Mouse (Mus musculus): Measurements from ENCODE around the gene Tmem63a. TPM values are rescaled to one million over a fixed set of nuclear protein-coding genes. Genes with fewer than 3 reads are reported as not detected.
A peak's percentile ranks its signal among the peaks of the same experiment; 100 is the strongest.

Gene Tmem63a
- polyA plus RNA-seq, 1 experiment from 2014 or later, result 0.71 TPM

GRCm38 (mm10) chr1:180945001-180945980, 3.1 kb downstream of the Tmem63a start:
- H3K27ac ChIP-seq (ENCODE audit: low read depth, low read length), result no peak overlapping the region
- H3K4me1 ChIP-seq (ENCODE audit: control insufficient read depth, insufficient read depth, low read length), result peaks cover 5% of the 10 kb centered on the region; the same call in 1 of the 2 replicates
- 28% methylated on average over 20 of the region's 20 CpGs for WGBS
- no peak overlapping the region for H3K4me3 ChIP-seq (ENCODE audit: low read depth, low read length)
- H3K9me3 ChIP-seq (ENCODE audit: control insufficient read depth, low read length), result no peaks in the 10 kb centered on the region
- peak; percentile 64; the same call in 1 of the 2 replicates for ATAC-seq (ENCODE audit: low read depth)
- peaks cover 32% of the 10 kb centered on the region for H3K27me3 ChIP-seq (ENCODE audit: control insufficient read depth, insufficient read depth, low read length)
- no peak overlapping the region for H3K9ac ChIP-seq (replicated peaks; ENCODE audit: low read depth, low read length)
- H3K4me2 ChIP-seq (ENCODE audit: low read depth, low read length), result no peak overlapping the region
- H3K36me3 ChIP-seq (ENCODE audit: control insufficient read depth, insufficient read depth, low read length), result no peaks in the 10 kb centered on the region

- no peak overlapping the region for H3K4me3 ChIP-seq (ENCODE audit: low read depth, low read length)
- peaks cover 5% of the 10 kb centered on the region; the same call in 1 of the 2 replicates for H3K4me1 ChIP-seq (ENCODE audit: control insufficient read depth, insufficient read depth, low read length)
- no peak for ATAC-seq (ENCODE audit: low read depth)
- H3K36me3 ChIP-seq (ENCODE audit: control insufficient read depth, insufficient read depth, low read length), result no peaks in the 10 kb centered on the region
- H3K9ac ChIP-seq (replicated peaks; ENCODE audit: low read depth, low read length), result no peak overlapping the region
- H3K27me3 ChIP-seq (ENCODE audit: control insufficient read depth, insufficient read depth, low read length), result peaks cover 24% of the 10 kb centered on the region
- no peaks in the 10 kb centered on the region for H3K9me3 ChIP-seq (ENCODE audit: control insufficient read depth, low read length)
- 83% methylated on average over 6 of the region's 6 CpGs for WGBS
- H3K27ac ChIP-seq (ENCODE audit: low read depth, low read length), result no peak overlapping the region
- no peak overlapping the region for H3K4me2 ChIP-seq (ENCODE audit: low read depth, low read length)
Observed at GRCm38 (mm10) chr1:180946448-180946847, 4.3 kb downstream of the Tmem63a start.

- 78% methylated on average over 6 of the region's 6 CpGs for WGBS
- H3K4me2 ChIP-seq (ENCODE audit: low read depth, low read length), result no peak overlapping the region
- no peaks in the 10 kb centered on the region for H3K4me1 ChIP-seq (ENCODE audit: control insufficient read depth, insufficient read depth, low read length)
- no peak overlapping the region for H3K9ac ChIP-seq (replicated peaks; ENCODE audit: low read depth, low read length)
- no peak overlapping the region for H3K4me3 ChIP-seq (ENCODE audit: low read depth, low read length)
- no peaks in the 10 kb centered on the region for H3K36me3 ChIP-seq (ENCODE audit: control insufficient read depth, insufficient read depth, low read length)
- H3K27ac ChIP-seq (ENCODE audit: low read depth, low read length), result no peak overlapping the region
- no peak for ATAC-seq (ENCODE audit: low read depth)
- H3K9me3 ChIP-seq (ENCODE audit: control insufficient read depth, low read length), result no peaks in the 10 kb centered on the region
- no peaks in the 10 kb centered on the region for H3K27me3 ChIP-seq (ENCODE audit: control insufficient read depth, insufficient read depth, low read length)
Observed at GRCm38 (mm10) chr1:180952085-180952746, 10.1 kb downstream of the Tmem63a start.

GRCm38 (mm10) chr1:180952808-180953207, 10.7 kb downstream of the Tmem63a start:
- WGBS, result 91% methylated on average over 5 of the region's 5 CpGs
- no peaks in the 10 kb centered on the region for H3K27me3 ChIP-seq (ENCODE audit: control insufficient read depth, insufficient read depth, low read length)
- H3K4me1 ChIP-seq (ENCODE audit: control insufficient read depth, insufficient read depth, low read length), result no peaks in the 10 kb centered on the region
- H3K9ac ChIP-seq (replicated peaks; ENCODE audit: low read depth, low read length), result no peak overlapping the region
- no peak overlapping the region for H3K27ac ChIP-seq (ENCODE audit: low read depth, low read length)
- H3K36me3 ChIP-seq (ENCODE audit: control insufficient read depth, insufficient read depth, low read length), result no peaks in the 10 kb centered on the region
- no peaks in the 10 kb centered on the region for H3K9me3 ChIP-seq (ENCODE audit: control insufficient read depth, low read length)
- H3K4me3 ChIP-seq (ENCODE audit: low read depth, low read length), result no peak overlapping the region
- H3K4me2 ChIP-seq (ENCODE audit: low read depth, low read length), result no peak overlapping the region
- no peak for ATAC-seq (ENCODE audit: low read depth)

- H3K27me3 ChIP-seq (ENCODE audit: control insufficient read depth, insufficient read depth, low read length), result no peaks in the 10 kb centered on the region
- 94% methylated on average over 8 of the region's 8 CpGs for WGBS
- no peak overlapping the region for H3K4me2 ChIP-seq (ENCODE audit: low read depth, low read length)
- H3K4me3 ChIP-seq (ENCODE audit: low read depth, low read length), result no peak overlapping the region
- H3K4me1 ChIP-seq (ENCODE audit: control insufficient read depth, insufficient read depth, low read length), result no peaks in the 10 kb centered on the region
- H3K36me3 ChIP-seq (ENCODE audit: control insufficient read depth, insufficient read depth, low read length), result no peaks in the 10 kb centered on the region
- H3K9ac ChIP-seq (replicated peaks; ENCODE audit: low read depth, low read length), result no peak overlapping the region
- no peaks in the 10 kb centered on the region for H3K9me3 ChIP-seq (ENCODE audit: control insufficient read depth, low read length)
- ATAC-seq (ENCODE audit: low read depth), result no peak
- H3K27ac ChIP-seq (ENCODE audit: low read depth, low read length), result no peak overlapping the region
Observed at GRCm38 (mm10) chr1:180956401-180956800, 14.3 kb downstream of the Tmem63a start.

GRCm38 (mm10) chr1:180956973-180957381, 14.8 kb downstream of the Tmem63a start:
- ATAC-seq (ENCODE audit: low read depth), result no peak
- WGBS, result 88% methylated on average over 8 of the region's 8 CpGs
- Histone ChIP-seq H3K4me2 (ENCODE audit: low read depth, low read length) (no peak overlapping the region), H3K27ac (ENCODE audit: low read depth, low read length) (no peak overlapping the region), H3K9me3 (ENCODE audit: control insufficient read depth, low read length) (no peaks in the 10 kb centered on the region), H3K27me3 (ENCODE audit: control insufficient read depth, insufficient read depth, low read length) (no peaks in the 10 kb centered on the region), H3K36me3 (ENCODE audit: control insufficient read depth, insufficient read depth, low read length) (no peaks in the 10 kb centered on the region), H3K4me1 (ENCODE audit: control insufficient read depth, insufficient read depth, low read length) (no peaks in the 10 kb centered on the region), H3K4me3 (ENCODE audit: low read depth, low read length) (no peak overlapping the region), H3K9ac (replicated peaks; ENCODE audit: low read depth, low read length) (no peak overlapping the region)

- Histone ChIP-seq H3K9me3 (ENCODE audit: control insufficient read depth, low read length) (no peaks in the 10 kb centered on the region), H3K27me3 (ENCODE audit: control insufficient read depth, insufficient read depth, low read length) (no peaks in the 10 kb centered on the region), H3K4me1 (ENCODE audit: control insufficient read depth, insufficient read depth, low read length) (no peaks in the 10 kb centered on the region), H3K36me3 (ENCODE audit: control insufficient read depth, insufficient read depth, low read length) (no peaks in the 10 kb centered on the region), H3K27ac (ENCODE audit: low read depth, low read length) (no peak overlapping the region), H3K4me3 (ENCODE audit: low read depth, low read length) (no peak overlapping the region), H3K4me2 (ENCODE audit: low read depth, low read length) (no peak overlapping the region), H3K9ac (replicated peaks; ENCODE audit: low read depth, low read length) (no peak overlapping the region)
- no peak for ATAC-seq (ENCODE audit: low read depth)
- WGBS, result 81% methylated on average over 3 of the region's 3 CpGs
Observed at GRCm38 (mm10) chr1:180957989-180958388, 15.8 kb downstream of the Tmem63a start.

GRCm38 (mm10) chr1:180958797-180959196, 16.7 kb downstream of the Tmem63a start:
- Histone ChIP-seq H3K9me3 (ENCODE audit: control insufficient read depth, low read length) (no peaks in the 10 kb centered on the region), H3K27ac (ENCODE audit: low read depth, low read length) (no peak overlapping the region), H3K27me3 (ENCODE audit: control insufficient read depth, insufficient read depth, low read length) (no peaks in the 10 kb centered on the region), H3K4me1 (ENCODE audit: control insufficient read depth, insufficient read depth, low read length) (no peaks in the 10 kb centered on the region), H3K36me3 (ENCODE audit: control insufficient read depth, insufficient read depth, low read length) (no peaks in the 10 kb centered on the region), H3K4me2 (ENCODE audit: low read depth, low read length) (no peak overlapping the region), H3K4me3 (ENCODE audit: low read depth, low read length) (no peak overlapping the region), H3K9ac (replicated peaks; ENCODE audit: low read depth, low read length) (no peak overlapping the region)
- 58% methylated on average over 3 of the region's 3 CpGs for WGBS
- ATAC-seq (ENCODE audit: low read depth), result no peak

GRCm38 (mm10) chr1:180965786-180966185, 23.6 kb downstream of the Tmem63a start:
- H3K4me2 ChIP-seq (ENCODE audit: low read depth, low read length), result no peak overlapping the region
- H3K36me3 ChIP-seq (ENCODE audit: control insufficient read depth, insufficient read depth, low read length), result no peaks in the 10 kb centered on the region
- H3K27me3 ChIP-seq (ENCODE audit: control insufficient read depth, insufficient read depth, low read length), result no peaks in the 10 kb centered on the region
- ATAC-seq (ENCODE audit: low read depth), result no peak
- H3K27ac ChIP-seq (ENCODE audit: low read depth, low read length), result no peak overlapping the region
- H3K9me3 ChIP-seq (ENCODE audit: control insufficient read depth, low read length), result no peaks in the 10 kb centered on the region
- no peak overlapping the region for H3K9ac ChIP-seq (replicated peaks; ENCODE audit: low read depth, low read length)
- H3K4me1 ChIP-seq (ENCODE audit: control insufficient read depth, insufficient read depth, low read length), result no peaks in the 10 kb centered on the region
- no peak overlapping the region for H3K4me3 ChIP-seq (ENCODE audit: low read depth, low read length)
- 94% methylated on average over 3 of the region's 3 CpGs for WGBS
